Mouse (Mus musculus) skeletal muscle tissue, adult 2 months (tissue): ENCODE measurements around the gene Sctr.

Experiments used
- DNase-seq: peaks from one replicate; pipeline ENCODE4 v3.0.0-alpha.2; 2012; ENCODE audit warnings: low read depth, low spot score

Gene Sctr

DNA sequence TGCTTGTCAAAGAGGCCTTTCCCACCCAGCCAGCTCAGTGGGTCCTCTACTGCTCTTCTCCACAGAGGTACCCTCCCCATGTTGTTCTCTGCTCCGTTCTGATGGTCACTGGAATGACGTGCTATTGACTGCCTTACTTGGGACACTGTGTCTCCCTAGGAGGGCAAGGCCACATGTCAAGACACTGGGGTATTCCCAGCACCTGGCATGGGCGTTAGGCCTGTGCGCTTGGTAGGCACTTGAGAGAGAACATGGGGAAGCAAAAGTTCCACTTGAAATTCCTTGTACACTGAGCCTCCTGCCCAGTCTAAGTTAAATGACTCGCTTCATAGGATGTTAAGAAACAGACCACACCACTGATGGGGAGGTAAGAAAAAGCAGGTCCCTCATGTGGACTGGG is 62.4 kb downstream of the Sctr start:
- DNase-seq: no peak

DNA sequence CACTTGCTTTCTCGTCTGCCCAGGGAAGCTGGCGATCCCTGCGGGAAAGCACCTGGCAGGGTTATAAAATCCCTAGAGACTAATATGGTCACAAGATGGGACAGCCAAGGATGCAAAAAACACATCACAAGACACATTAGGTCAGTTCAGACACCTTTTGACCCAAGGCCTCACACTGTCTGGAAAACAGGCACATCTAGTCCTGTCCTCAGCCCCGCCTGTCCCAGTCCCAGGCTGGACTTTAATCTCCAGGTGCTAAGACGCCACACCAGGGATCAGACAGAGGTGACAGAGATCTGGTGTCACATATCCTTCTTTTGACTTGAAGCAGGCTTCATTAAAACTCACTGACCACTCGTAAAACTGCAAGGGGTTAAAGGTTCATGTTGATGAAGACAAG is 63.5 kb downstream of the Sctr start:
- no peak for DNase-seq

DNA sequence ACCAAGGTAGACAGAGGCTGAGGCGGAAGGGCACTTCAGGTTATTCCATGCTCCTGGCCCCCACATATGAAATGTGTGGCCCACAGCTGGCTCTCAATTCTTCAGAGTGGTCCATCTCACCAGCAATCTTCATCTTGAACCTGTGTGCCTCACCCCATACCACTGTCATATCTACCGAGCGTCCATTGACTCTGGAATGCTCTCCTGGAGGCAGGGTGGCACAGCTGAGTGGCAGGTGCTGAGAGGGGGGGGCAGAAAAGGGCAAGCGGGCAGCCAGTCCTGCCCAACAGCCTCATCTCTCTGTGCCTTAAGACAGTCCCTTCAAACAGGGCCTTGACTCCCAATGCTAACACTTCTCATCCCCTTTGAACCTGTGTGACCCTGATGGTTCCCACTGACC is 64.4 kb downstream of the Sctr start:
- DNase-seq: no peak

DNA sequence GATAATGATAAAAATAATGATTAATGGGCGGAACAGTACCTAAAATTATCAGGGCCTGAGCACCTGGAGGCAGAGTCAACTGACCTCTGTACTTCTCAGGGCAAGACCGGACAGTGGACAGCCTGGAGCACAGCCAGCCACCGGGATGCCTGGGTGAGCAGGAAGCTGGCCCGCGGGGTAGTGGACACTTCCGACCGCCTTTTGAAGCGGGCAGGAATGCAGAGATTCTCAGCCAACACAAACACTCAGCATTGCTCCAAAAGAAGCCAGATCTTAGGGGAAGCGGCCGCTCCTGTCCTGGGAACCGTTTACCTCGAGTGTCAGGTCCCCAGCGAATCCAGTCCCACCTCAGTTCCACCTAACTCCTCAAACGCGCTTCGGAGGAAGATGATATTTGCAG is 66.2 kb downstream of the Sctr start:
- DNase-seq: no peak

DNA sequence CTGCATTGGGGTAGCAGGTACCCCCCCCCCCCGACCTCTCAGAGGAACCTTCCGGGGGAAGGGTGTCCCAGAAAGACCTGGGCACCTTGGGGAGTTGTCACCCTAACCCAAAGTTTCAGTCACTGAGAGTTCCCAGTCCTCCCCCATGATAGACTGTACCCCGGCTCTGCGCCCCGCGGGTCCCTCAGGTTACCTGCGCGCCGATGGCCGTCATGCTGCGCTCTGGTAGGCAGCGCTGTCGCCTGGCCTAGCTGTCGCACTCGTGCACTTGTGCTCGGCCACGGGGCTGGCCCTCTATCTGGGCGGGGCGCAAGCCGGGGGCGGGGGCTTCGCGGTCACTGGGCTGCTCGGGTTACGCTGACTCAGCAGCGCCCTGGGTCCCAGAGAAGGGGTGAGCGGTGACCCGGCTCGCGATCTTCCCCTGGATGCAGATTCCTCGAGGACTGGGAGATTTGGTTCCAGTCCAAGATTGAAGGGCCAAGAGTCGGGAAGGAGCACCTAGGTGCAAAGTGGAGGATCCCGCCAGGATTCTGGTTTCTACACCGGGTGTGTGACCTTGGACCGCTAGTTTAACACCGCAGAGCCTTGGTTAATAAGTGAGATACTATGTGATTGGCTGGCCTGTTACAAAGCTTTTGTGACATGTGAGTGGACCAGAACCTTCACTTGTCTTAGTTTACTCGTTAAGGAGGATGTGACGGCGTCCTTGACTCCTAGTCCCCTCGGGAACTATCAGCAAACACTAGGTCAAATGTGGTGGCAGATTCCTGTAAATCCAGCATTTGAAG is 67.0 kb downstream of the Sctr start, which contains the start of gene Tmem37:
TSS of gene Tmem37 (minus strand) at position 556 of the 788 bp plus-strand sequence.
- DNase-seq: peak; percentile 54

DNA sequence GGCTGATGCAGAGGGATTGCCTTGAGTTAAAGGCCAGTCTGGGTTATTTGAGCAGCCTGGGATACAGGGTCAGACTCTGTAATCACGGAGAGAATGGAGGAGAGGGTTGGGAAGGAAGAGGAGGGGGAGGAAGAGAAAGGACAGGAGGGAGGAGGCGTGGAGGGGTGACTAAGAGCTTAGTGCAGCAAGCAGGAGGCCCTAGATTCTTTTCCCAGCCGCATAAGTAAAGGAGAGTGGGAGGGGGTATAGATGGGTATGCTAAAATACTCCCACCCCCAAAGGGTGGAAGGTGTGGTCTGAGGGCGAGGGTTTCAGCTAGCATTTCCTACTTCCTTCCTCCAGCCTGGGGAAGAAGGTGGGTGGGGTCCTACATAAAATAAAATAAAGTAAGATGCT is 67.6 kb downstream of the Sctr start:
- DNase-seq: no peak

DNA sequence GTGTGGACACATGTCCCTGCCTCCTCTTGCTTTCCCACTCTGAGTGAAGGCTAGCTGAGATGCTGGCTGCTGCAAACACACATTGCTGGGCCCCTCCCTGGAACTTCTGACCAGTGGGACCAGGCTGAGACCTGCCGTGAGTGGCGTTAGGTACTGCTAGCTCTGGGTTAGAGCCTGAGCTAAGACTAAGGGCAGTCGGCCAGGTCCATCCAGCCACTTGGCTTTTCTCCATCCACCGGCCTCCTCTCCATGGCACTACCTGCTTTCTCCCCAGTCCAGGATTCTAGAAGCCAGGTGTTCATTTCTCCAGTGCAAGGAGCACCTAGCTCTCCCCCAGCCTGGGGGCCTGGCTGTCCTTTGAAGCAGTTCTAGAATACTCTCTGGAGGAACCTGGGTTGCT is 68.2 kb downstream of the Sctr start:
- DNase-seq: no peak

DNA sequence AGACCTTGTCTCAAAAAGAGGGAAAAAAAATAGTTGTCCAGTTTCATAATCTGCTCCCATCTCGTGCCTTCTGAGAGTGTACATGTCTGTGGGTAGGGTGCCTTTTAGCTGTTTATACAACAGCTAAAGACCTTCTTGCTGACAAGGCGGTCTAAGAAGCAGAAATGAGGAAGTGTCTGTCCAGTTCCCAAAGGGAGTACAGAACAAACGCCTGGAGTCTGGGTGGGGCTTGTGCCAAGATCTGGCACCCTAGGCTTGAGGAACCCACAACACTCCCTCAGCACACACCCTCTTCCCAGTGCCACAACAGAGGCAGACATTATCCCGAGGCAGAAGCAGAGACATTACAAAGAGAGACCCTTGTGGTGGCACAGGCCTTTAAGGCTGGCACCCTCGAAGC is 68.8 kb downstream of the Sctr start:
- DNase-seq: peak; percentile 48

DNA sequence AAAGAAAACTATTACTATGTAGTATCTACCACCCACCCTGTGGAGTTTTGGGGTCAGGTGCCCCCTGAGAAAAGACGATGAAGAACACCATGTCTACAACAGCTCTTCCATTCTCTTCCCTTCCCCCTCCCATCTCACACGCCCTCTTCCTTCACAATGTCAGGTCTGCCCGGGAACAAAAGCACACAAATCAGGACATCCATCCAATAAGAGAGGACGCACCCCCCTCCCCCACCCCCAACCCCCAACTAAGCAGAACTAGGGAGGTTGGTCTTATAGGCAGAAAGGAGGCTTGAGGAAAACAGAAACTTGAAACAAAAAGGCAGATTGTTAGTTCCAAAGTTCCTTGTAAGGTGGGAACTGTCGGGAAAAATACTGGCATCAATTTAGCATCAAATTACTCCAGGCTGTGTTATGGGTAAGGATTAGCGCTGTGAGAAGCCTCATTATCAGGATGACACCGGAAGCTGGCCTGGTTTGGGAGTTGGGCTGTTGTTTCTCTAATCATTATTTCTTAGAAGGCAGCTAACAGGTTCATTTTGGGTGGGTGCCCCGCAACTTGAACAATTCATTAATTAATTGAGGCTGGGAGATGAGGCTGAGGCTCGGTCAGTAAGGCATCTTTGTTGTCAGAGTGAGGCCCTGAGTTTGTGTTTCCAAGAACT is 71.2 kb downstream of the Sctr start:
- no peak for DNase-seq

DNA sequence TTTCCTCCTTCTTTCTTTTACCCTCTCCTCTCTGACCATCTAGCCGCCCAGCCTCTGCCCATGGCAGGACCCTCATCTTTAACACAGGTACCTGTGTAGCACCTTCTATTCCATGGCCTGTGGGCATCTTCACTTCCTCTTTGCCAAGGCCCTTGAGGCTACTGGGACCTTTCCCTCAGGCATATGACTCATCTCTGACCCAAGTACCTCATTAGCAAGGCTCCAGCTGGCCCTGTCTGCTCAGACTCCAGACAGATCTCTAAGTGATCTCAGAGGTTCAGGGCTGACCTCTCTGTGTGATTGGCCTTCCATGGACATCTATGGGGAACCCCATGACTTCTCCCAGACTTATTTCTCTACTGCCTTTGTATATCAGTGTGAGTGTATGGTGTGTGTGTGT is 73.9 kb downstream of the Sctr start:
- no peak for DNase-seq

DNA sequence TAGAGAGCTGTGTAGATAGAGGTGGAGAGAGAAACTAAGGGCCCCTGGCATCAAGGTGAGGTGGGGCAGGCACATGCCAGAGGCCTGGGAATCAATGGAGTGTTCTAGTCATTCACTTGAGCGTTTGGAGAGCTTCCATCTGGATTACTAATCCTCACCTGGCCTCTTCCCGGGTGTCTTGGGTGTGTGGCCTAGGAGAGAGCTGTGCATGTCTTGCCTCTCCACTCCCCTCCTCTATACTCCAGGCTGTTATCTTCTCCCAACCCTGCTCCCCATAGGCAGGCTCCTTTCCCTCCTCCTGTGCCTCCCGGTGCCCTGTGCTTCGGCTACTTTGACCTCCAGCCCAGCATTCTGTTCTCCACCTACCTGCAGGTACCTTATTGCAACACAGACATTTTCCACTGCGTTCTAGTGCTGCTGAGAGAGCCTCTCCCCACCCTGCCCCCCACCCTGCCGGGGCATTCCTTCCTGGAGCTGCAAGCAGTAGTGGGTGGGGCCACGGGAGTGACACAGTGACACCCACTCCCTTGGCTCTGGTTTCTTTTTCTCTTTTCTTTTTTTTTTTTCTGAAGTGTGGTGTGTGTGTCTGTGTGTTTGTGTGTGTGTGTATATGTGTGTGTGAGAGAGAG is 76.4 kb downstream of the Sctr start:
- no peak for DNase-seq

DNA sequence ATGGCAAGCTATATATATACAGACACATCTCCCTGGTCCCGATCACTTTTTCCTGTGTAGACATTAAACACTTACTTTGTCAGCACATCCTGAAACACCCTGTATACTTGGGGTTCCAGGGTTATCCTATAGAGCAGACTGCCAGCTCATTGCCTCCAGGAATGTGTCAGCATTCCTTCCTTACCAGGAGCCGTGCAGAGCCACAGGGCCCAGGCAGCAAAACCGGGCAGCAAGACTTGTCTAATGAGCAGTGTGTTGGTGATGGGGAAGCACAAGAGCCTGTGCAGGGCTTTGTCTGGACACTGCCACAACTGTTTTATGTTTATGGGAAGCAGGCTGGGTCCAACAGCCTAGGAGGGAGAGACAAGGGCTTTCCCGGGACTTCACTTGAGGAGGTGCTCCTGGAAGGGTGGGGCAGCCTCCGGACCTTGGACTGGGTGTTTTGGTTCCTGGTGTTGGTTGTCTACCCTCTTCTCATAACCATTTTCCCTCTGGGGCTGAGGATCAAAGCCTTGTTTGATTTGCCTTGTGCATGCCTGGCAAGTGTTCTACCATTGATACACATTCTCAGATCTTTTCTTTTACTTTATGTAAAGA is 77.3 kb downstream of the Sctr start:
- no peak for DNase-seq

DNA sequence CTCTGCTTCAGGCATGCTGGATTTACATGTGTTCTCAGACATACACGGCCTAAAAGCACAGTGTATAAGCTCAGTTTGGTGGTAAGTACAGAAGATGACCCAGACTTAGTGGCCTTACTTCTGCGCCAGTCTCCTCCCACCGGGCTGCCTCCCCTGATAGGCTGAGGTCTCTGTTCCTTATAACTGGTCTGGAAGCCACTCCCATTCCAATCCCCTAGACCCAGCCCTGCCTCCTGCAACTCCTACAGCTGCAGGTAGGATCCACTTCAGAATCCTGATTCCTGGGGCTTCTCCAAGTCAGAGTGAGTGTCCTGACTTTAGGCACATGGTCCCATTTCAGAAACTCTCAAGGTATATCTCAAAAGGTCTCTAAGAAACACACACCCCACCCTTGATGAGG is 79.0 kb downstream of the Sctr start:
- no peak for DNase-seq

DNA sequence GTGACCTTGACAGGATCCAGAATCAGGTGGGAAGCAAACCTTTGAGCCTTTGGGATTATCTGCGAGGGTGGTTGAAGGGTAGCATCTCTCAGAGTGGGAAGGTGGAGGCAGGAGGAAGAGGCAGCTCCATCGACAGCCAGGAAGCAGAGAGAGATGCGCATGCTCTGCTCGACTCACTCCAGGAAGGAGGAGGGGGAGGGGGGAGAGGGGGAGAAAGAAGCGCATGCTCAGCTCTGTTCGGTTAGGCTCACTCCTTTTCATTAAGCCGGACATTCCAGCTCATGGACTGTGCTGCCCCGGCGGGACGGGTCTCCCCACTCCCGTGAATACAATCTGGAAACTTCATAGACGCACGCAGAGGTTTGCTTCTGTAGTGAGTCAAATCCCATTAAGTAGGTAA is 80.0 kb downstream of the Sctr start:
- DNase-seq: no peak

DNA sequence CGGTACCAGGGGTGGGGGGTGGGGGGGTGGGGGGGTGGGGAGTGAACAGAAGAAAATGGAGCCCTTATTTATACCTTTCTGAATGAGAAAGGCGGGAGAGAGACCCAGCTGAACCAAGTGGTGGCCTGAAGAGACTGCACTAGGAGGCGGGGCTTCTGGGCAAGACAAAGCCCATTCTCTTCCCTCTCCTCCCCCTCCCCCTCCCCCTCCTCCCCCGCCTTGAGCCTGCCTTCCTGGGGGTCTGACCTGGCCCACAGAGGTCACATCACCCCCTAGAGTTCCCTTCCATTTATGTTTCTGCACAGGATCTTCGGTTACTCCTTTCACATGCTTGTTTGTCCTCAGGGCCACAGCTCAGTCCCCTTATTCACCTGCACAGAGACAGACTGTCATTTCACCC is 82.5 kb downstream of the Sctr start:
- no peak for DNase-seq

DNA sequence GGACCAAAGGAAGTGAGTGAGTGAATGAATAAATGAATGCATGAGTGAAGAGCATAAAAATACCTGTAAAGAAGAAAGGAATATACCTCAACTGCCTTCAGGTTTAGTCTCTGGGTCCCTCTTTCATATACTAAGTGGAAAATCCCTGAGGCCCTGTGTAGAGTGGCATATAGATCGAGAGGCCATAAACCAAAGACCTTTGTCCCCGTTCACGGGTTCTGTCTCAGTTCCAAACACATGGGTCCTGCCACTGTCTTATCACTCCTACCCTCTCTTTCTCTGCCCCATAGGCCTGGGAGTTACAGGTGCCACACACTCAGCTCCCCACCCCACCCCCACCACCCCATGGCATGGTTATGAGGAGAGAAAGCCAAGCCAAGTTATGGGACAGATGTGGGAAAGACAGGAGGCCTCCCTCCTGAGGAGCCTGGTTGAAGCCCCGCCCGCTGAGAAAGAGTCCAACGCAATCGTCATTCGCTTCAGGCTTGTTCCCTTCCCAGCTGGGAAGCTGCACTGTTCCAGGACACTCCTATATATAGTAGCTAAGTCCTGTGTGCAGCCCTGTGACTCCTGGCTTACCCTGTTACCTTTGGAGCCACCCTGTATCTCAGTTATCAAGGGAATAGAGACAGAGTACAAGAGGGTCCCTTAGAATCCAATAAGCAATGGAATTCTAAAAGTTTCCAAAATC is 84.3 kb downstream of the Sctr start:
- peak; percentile 57 for DNase-seq

DNA sequence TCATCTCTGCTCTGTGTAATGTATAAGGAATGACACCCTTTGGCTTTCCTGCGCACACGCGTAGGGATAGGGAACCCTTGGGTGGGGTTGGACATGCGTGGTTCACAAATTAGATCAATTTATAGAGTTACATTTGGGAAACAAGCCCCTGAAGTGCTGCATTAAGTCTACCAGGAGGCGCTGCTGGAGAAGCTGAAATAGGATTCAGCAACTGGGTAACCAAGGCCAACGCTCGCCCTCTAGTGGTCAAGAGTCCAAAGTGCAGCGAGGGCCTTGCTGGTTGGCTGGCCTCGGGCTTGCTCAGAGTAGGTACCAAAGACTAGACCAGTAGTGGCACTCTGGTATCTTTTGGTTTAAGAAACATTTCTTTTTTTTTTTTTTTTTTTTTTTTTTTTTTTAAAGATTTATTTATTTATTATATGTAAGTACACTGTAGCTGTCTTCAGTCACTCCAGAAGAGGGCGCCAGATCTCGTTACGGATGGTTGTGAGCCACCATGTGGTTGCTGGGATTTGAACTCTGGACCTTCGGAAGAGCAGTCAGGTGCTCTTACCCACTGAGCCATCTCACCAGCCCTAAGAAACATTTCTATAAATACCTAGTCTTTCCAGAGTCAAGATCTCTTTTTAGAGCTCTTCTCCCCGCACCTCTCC is 86.9 kb downstream of the Sctr start:
- peak; percentile 81 for DNase-seq

DNA sequence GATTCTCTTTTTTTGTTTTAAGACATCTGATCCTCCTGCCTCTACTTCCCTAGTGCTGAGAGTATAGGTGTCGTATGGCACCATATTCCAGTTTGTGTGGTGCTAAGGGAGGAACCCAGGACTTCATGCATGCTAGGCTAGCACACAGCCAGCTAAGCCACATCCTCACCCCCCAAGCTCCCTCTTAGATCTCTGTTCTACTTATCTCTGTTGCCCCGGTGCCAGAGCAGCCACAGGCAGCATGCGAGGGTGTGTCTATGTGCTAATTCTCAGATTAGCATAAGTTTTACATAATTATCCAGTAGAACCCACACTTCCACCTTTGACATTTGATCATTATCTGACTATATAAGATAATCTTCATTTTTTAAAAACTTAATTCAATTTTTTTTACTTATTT is 88.2 kb downstream of the Sctr start:
- DNase-seq: no peak

DNA sequence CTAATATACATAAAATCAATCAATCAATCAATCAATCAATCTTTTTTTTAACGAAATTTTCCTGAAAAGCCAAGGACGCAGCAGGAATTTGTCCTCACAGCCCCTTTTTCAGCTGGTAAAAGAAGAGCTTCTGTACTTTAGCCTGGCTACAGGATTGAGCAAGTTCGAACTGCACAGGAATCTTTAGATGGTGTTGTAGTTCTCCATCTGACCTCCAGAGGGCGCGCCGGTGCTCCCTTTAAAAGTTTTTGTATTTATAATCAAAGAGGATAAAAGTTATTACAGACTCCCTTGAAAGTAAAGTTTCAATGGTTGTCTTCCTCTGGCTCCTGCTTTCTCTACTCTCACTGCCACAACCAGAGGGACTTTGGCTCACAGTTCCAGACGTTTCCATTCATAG is 91.6 kb downstream of the Sctr start:
- peak; percentile 46 for DNase-seq

DNA sequence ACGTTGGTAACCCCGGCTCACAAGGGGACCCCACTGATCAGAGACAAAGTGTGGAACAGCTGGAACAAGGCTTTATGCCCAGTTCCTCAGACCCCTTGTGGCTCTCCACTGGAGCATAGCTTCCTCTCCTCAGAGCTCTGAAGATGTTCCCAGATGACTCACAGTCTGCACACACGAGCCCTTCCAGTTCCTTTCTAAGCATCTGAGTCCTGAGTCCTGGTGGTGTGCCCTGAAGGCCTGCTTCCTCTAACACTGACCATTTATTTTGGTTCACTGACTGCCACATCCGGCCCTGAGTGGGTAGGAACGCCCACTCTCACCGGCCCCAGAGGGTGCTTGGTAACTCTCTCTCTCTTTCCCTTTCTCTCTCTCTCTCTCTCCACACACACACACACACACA is 92.8 kb downstream of the Sctr start:
- peak; percentile 36 for DNase-seq

DNA sequence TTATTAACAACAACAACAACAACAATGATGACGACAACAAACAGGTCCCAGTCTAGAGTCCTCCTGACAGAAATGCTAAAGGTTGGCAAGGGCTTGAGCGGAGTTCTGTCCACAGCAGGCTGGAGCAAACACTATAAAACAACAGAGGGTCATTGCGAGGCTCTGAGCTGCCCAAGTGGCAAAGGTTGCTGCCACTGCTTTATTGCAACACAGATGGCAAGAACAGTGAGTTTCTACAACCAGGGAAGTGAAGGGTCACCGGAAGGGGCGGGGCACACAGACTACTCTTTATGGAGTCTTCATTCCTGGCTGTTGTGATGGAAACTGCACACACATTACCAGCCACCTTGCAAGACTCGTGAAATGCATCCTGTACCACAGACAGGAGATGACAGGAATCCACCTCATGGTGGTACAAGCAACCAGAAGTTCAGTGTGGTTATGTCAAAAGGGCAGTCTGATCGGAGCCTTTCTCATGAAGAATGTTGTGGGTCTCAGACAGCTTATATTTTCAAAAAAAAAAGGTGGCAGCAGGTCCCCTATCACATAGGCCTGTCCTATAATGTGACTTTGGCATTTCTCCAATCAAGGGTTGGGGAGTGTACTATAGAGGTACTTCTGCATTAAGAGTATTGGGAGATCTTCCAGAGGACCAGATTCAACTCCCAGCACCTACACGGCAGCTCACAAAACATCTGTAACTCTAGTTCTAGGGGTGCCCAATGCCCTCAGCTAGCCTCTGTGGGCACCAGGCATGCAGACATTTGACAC is 93.9 kb downstream of the Sctr start:
- no peak for DNase-seq
